Mouse (Mus musculus) lung, adult 18-20 months (tissue): Measurements from ENCODE around the gene Pomc.
"Not testable (repeated sequence)": the region's sequence is repeated elsewhere in the genome, so short reads cannot be mapped to it uniquely, and the experiment has no call there.

ENCODE experiments used
- DNase-seq, 2 experiments: peaks; one replicate each; pipeline ENCODE4 v3.0.0; 2022; ENCODE audit warnings: mixed read lengths in 2 of 2

Pomc gene

GRCm38 (mm10) chr12:3968380-3968779 is 13.6 kb downstream of the Pomc start:
- no peak for DNase-seq

DNA sequence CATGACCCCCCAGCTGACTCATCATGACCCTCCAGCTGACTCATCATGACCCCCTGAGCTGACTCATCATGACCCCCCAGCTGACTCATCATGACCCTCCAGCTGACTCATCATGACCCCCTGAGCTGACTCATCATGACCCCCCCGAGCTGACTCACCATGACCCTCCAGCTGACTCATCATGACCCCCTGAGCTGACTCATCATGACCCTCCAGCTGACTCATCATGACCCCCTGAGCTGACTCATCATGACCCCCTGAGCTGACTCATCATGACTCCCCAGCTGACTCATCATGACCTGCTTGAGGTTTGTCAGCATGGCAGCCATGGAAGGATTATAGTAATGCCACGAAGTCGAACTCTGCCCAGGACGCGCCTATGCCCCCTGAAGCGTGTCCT is 18.4 kb downstream of the Pomc start:
- not testable (repeated sequence) for DNase-seq

DNA sequence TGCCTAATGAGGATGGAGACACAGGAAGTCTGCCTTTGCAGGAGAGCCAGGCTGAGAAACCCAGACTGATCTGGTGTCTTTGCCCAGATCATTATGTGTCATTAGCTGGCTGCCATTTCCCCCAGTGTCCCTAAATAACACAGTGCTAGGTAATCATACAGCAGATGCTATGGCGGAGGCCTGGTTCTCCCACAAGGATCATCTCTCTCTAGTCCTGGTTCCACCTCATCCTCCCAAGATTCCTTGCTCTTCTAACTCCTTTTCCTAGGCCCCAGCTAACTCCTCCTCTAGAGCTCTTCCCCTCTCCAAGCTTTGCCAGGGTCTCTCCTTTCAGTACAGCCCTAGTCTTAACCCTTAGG is 26.2 kb downstream of the Pomc start:
- DNase-seq = no peak

- peak; percentile 93 to 95 for DNase-seq
Observed at GRCm38 (mm10) chr12:3981350-3982131, 26.8 kb downstream of the Pomc start.

GRCm38 (mm10) chr12:3982257-3982656 is 27.5 kb downstream of the Pomc start:
- peak; percentile 75 to 79 for DNase-seq

DNA sequence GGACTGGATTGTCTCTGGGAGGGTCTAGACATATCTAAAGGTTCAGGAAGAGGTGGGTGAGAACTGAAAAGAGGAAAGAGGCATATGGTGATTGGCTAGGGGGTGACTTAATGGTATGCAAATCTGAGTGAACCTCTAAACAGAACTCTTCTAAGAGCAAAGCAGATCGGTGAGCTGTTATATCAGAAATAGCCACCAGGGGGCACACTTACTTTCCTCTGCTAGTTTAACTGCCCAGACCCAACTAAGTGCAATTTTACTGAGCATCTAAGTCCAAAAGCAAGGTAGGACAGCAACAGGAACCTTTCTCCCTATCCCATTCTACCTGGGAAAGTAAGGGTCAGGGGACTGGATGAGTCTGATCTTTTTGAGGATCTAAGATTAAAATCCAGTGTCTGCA is 29.0 kb downstream of the Pomc start:
- DNase-seq = peak; percentile 50 to 73

DNA sequence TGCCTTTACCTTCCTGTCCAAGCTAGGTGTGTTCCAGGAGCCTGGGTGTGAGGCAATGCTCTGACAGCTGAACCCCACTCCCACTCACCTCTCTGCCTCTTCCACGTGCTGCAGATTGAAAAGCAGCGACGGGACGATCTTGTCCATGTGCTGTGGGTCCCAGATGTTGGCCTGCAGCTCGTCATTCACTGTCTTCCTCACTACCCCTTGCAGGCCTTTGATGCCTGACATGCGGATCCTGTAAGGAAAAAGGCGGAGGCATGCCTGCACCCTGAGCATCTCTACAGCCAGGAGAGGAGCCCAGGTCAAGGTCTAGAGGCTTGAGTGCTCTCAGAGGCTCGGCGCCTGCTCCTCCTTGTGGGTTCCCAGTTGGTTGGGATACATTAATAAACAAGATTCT is 29.7 kb downstream of the Pomc start:
- no peak for DNase-seq

- DNase-seq = no peak
Observed at GRCm38 (mm10) chr12:3989943-3990342, 35.2 kb downstream of the Pomc start.

- no peak for DNase-seq
Observed at GRCm38 (mm10) chr12:3991047-3991446, 36.3 kb downstream of the Pomc start.

GRCm38 (mm10) chr12:3996749-3997148 is 42.0 kb downstream of the Pomc start:
- no peak for DNase-seq

DNA sequence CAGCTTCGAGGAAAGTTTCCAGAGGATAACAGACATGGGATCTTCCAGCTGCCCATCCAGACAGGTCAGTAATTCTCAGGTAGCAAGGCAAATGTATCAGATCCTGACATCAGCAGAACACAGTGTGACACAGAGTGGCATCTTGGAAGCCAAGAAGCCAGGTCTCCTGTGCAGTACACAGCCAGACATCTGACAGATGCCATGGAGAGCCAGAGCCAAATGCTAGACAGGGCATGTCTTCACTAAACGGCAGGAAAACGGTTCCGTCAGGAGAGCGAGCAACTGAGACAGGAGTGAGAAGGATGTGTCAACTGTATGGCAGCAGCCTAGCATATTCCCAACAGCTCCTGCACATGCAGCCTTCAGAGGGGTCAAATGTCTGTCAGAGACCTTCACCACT is 45.7 kb downstream of the Pomc start:
- DNase-seq = no peak

GRCm38 (mm10) chr12:4004648-4005047 is 49.9 kb downstream of the Pomc start:
- DNase-seq = no peak

DNA sequence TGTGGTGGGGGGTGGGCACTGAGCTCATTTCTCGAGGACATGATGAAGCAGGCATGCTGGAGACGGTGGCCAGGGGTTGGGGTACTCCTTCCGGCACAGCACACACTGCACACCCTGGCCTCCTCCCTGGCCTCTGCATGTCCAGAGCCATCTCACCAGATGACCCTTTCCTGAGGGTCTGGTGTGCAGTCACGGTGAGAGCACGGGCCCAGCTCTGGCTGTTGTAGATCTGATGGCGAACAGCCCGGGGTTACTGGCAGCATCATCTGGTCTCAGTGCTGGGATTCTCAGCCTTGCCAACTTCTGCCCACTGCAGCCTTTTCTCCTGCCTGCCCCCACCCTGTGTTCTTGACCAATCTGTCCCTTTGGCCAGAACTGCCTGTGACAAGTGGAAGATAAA is 51.3 kb downstream of the Pomc start:
- DNase-seq = peak in 1 of 2 experiments; percentile 11

DNA sequence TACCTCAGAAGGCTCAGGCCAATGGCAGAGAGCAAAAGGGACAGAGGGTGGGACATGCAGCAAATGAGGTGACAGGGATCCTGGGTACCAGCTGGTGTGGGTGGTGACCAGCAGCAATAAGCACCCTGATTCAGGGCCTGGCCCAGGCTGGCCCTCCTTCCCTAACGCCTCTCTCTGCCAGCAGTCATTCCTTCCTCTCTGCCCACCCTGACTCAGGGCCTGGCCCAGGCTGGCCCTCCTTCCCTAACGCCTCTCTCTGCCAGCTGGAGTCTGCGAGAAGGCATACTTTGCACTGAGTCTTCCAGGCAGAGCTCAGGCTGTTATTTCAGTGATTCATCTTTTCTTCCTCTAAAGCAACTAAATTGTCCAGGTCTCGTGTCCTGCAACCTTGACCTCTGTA is 52.4 kb downstream of the Pomc start:
- peak; percentile 65 to 77 for DNase-seq

- no peak for DNase-seq
Observed at GRCm38 (mm10) chr12:4007766-4008165, 53.0 kb downstream of the Pomc start.

DNA sequence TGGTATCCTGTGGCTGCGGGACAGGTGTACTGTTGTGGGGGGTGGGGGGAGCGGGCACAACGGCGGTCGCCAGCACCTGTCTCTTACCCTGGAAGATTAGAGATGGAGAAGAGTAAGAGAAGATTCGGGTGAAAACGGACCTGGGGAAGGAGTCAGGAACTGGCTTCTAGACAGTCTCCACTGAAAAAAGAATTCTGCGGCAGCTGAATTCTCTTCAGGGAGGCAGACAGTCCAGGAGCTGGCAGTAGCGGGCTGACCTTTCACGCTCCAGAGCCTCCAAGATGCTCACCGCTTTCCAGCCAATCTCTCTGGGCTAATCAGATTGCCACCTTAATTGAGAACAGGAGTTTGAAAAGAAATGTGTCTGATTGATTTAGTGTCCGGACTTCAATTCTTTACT is 54.0 kb downstream of the Pomc start:
- DNase-seq = no peak
